Mouse (Mus musculus): Measurements from ENCODE around the gene Mvb12b. TPM values are rescaled to one million over a fixed set of nuclear protein-coding genes. Genes with fewer than 3 reads are reported as not detected.

Mvb12b gene
- polyA plus RNA-seq, 1 experiment from 2014 or later, result 18.8 TPM

- Histone ChIP-seq H3K4me1 (ENCODE audit: control insufficient read depth, insufficient read depth, low read length) (peaks cover 8% of the 10 kb centered on the region; the same call in 1 of the 2 replicates), H3K4me3 (ENCODE audit: low read length) (no peak overlapping the region), H3K36me3 (ENCODE audit: control insufficient read depth, insufficient read depth, low read length) (peaks cover 13% of the 10 kb centered on the region; the same call in 1 of the 2 replicates), H3K4me2 (replicated peaks; ENCODE audit: low read depth, low read length) (no peak overlapping the region), H3K9ac (ENCODE audit: low read depth, low read length) (no peak overlapping the region), H3K27me3 (ENCODE audit: control insufficient read depth, insufficient read depth, low read length) (no peaks in the 10 kb centered on the region), H3K27ac (ENCODE audit: low read depth, low read length) (no peak overlapping the region), H3K9me3 (ENCODE audit: control insufficient read depth, low read length) (no peaks in the 10 kb centered on the region)
- ATAC-seq (ENCODE audit: low FRiP score, low TSS enrichment), result no peak
- 36% methylated on average over 5 of the region's 5 CpGs for WGBS
These were observed 97.4 kb downstream of the Mvb12b start for GRCm38 (mm10) chr2:33790301-33790700.

GRCm38 (mm10) chr2:33789732-33790131 lies 98.0 kb downstream of the Mvb12b start:
- H3K4me2 ChIP-seq (replicated peaks; ENCODE audit: low read depth, low read length), result no peak overlapping the region
- ATAC-seq (ENCODE audit: low FRiP score, low TSS enrichment), result no peak
- H3K36me3 ChIP-seq (ENCODE audit: control insufficient read depth, insufficient read depth, low read length), result peaks cover 12% of the 10 kb centered on the region; the same call in 1 of the 2 replicates
- WGBS, result 56% methylated on average over 9 of the region's 9 CpGs
- H3K27ac ChIP-seq (ENCODE audit: low read depth, low read length), result no peak overlapping the region
- H3K9ac ChIP-seq (ENCODE audit: low read depth, low read length), result no peak overlapping the region
- no peaks in the 10 kb centered on the region for H3K9me3 ChIP-seq (ENCODE audit: control insufficient read depth, low read length)
- peaks cover 8% of the 10 kb centered on the region; the same call in 1 of the 2 replicates for H3K4me1 ChIP-seq (ENCODE audit: control insufficient read depth, insufficient read depth, low read length)
- no peak overlapping the region for H3K4me3 ChIP-seq (ENCODE audit: low read length)
- H3K27me3 ChIP-seq (ENCODE audit: control insufficient read depth, insufficient read depth, low read length), result no peaks in the 10 kb centered on the region

- peaks cover 8% of the 10 kb centered on the region; the same call in 1 of the 2 replicates for H3K4me1 ChIP-seq (ENCODE audit: control insufficient read depth, insufficient read depth, low read length)
- H3K9ac ChIP-seq (ENCODE audit: low read depth, low read length), result no peak overlapping the region
These were observed 98.5 kb downstream of the Mvb12b start for GRCm38 (mm10) chr2:33789279-33789678.

GRCm38 (mm10) chr2:33788851-33789250 lies 98.9 kb downstream of the Mvb12b start:
- no peak for ATAC-seq (ENCODE audit: low FRiP score, low TSS enrichment)
- H3K9ac ChIP-seq (ENCODE audit: low read depth, low read length), result no peak overlapping the region
- H3K4me2 ChIP-seq (replicated peaks; ENCODE audit: low read depth, low read length), result no peak overlapping the region
- peaks cover 8% of the 10 kb centered on the region; the same call in 1 of the 2 replicates for H3K4me1 ChIP-seq (ENCODE audit: control insufficient read depth, insufficient read depth, low read length)
- 93% methylated on average over 7 of the region's 7 CpGs for WGBS
- H3K27me3 ChIP-seq (ENCODE audit: control insufficient read depth, insufficient read depth, low read length), result no peaks in the 10 kb centered on the region
- H3K9me3 ChIP-seq (ENCODE audit: control insufficient read depth, low read length), result no peaks in the 10 kb centered on the region
- peaks cover 11% of the 10 kb centered on the region; the same call in 1 of the 2 replicates for H3K36me3 ChIP-seq (ENCODE audit: control insufficient read depth, insufficient read depth, low read length)
- no peak overlapping the region for H3K27ac ChIP-seq (ENCODE audit: low read depth, low read length)
- no peak overlapping the region for H3K4me3 ChIP-seq (ENCODE audit: low read length)

More at GRCm38 (mm10) chr2:33789279-33789678, 98.5 kb downstream of the Mvb12b start:
- 40% methylated on average over 6 of the region's 6 CpGs for WGBS
- Histone ChIP-seq H3K4me3 (ENCODE audit: low read length) (no peak overlapping the region), H3K9me3 (ENCODE audit: control insufficient read depth, low read length) (no peaks in the 10 kb centered on the region), H3K27ac (ENCODE audit: low read depth, low read length) (no peak overlapping the region), H3K4me2 (replicated peaks; ENCODE audit: low read depth, low read length) (no peak overlapping the region), H3K36me3 (ENCODE audit: control insufficient read depth, insufficient read depth, low read length) (peaks cover 12% of the 10 kb centered on the region; the same call in 1 of the 2 replicates), H3K27me3 (ENCODE audit: control insufficient read depth, insufficient read depth, low read length) (no peaks in the 10 kb centered on the region)
- no peak for ATAC-seq (ENCODE audit: low FRiP score, low TSS enrichment)

- Histone ChIP-seq H3K4me3 (ENCODE audit: low read length) (no peak overlapping the region), H3K27me3 (ENCODE audit: control insufficient read depth, insufficient read depth, low read length) (no peaks in the 10 kb centered on the region), H3K9me3 (ENCODE audit: control insufficient read depth, low read length) (no peaks in the 10 kb centered on the region), H3K4me2 (replicated peaks; ENCODE audit: low read depth, low read length) (no peak overlapping the region), H3K27ac (ENCODE audit: low read depth, low read length) (no peak overlapping the region), H3K4me1 (ENCODE audit: control insufficient read depth, insufficient read depth, low read length) (peaks cover 8% of the 10 kb centered on the region; the same call in 1 of the 2 replicates), H3K9ac (ENCODE audit: low read depth, low read length) (no peak overlapping the region), H3K36me3 (ENCODE audit: control insufficient read depth, insufficient read depth, low read length) (peaks cover 4% of the 10 kb centered on the region; the same call in 1 of the 2 replicates)
- WGBS, result 78% methylated on average over 13 of the region's 13 CpGs
- ATAC-seq (ENCODE audit: low FRiP score, low TSS enrichment), result no peak
These were observed 99.6 kb downstream of the Mvb12b start for GRCm38 (mm10) chr2:33788131-33788530.

- Histone ChIP-seq H3K4me1 (ENCODE audit: control insufficient read depth, insufficient read depth, low read length) (peaks cover 14% of the 10 kb centered on the region), H3K36me3 (ENCODE audit: control insufficient read depth, insufficient read depth, low read length) (peaks cover 3% of the 10 kb centered on the region; the same call in 1 of the 2 replicates), H3K27me3 (ENCODE audit: control insufficient read depth, insufficient read depth, low read length) (no peaks in the 10 kb centered on the region), H3K9me3 (ENCODE audit: control insufficient read depth, low read length) (no peaks in the 10 kb centered on the region), H3K4me2 (replicated peaks; ENCODE audit: low read depth, low read length) (no peak overlapping the region), H3K27ac (ENCODE audit: low read depth, low read length) (no peak overlapping the region), H3K4me3 (ENCODE audit: low read length) (no peak overlapping the region), H3K9ac (ENCODE audit: low read depth, low read length) (no peak overlapping the region)
- ATAC-seq (ENCODE audit: low FRiP score, low TSS enrichment), result no peak
- whole genome bisulfite sequencing, result 89% methylated on average over 6 of the region's 6 CpGs
These were observed 101.7 kb downstream of the Mvb12b start for GRCm38 (mm10) chr2:33786064-33786463.

- Histone ChIP-seq H3K4me2 (replicated peaks; ENCODE audit: low read depth, low read length) (no peak overlapping the region), H3K9me3 (ENCODE audit: control insufficient read depth, low read length) (no peaks in the 10 kb centered on the region), H3K4me1 (ENCODE audit: control insufficient read depth, insufficient read depth, low read length) (peaks cover 13% of the 10 kb centered on the region), H3K27ac (ENCODE audit: low read depth, low read length) (no peak overlapping the region), H3K9ac (ENCODE audit: low read depth, low read length) (no peak overlapping the region), H3K4me3 (ENCODE audit: low read length) (no peak overlapping the region), H3K36me3 (ENCODE audit: control insufficient read depth, insufficient read depth, low read length) (peaks cover 3% of the 10 kb centered on the region; the same call in 1 of the 2 replicates), H3K27me3 (ENCODE audit: control insufficient read depth, insufficient read depth, low read length) (no peaks in the 10 kb centered on the region)
- ATAC-seq (ENCODE audit: low FRiP score, low TSS enrichment), result no peak
- WGBS, result 66% methylated on average over 13 of the region's 13 CpGs
These were observed 102.2 kb downstream of the Mvb12b start for GRCm38 (mm10) chr2:33785596-33785995.

- H3K4me3 ChIP-seq (ENCODE audit: low read length), result no peak overlapping the region
- peaks cover 3% of the 10 kb centered on the region; the same call in 1 of the 2 replicates for H3K36me3 ChIP-seq (ENCODE audit: control insufficient read depth, insufficient read depth, low read length)
- no peak overlapping the region for H3K9ac ChIP-seq (ENCODE audit: low read depth, low read length)
- no peaks in the 10 kb centered on the region for H3K27me3 ChIP-seq (ENCODE audit: control insufficient read depth, insufficient read depth, low read length)
- H3K9me3 ChIP-seq (ENCODE audit: control insufficient read depth, low read length), result peaks cover 2% of the 10 kb centered on the region; the same call in 1 of the 2 replicates
- H3K4me1 ChIP-seq (ENCODE audit: control insufficient read depth, insufficient read depth, low read length), result peaks cover 7% of the 10 kb centered on the region
- 84% methylated on average over 1 of the region's 1 CpGs for WGBS
- ATAC-seq (ENCODE audit: low FRiP score, low TSS enrichment), result no peak
- H3K4me2 ChIP-seq (replicated peaks; ENCODE audit: low read depth, low read length), result no peak overlapping the region
- H3K27ac ChIP-seq (ENCODE audit: low read depth, low read length), result no peak overlapping the region
These were observed 103.0 kb downstream of the Mvb12b start for GRCm38 (mm10) chr2:33784721-33785120.

GRCm38 (mm10) chr2:33783419-33783818 lies 104.3 kb downstream of the Mvb12b start:
- no peak for ATAC-seq (ENCODE audit: low FRiP score, low TSS enrichment)
- H3K27me3 ChIP-seq (ENCODE audit: control insufficient read depth, insufficient read depth, low read length), result no peaks in the 10 kb centered on the region
- peaks cover 6% of the 10 kb centered on the region for H3K4me1 ChIP-seq (ENCODE audit: control insufficient read depth, insufficient read depth, low read length)
- WGBS, result 77% methylated on average over 7 of the region's 7 CpGs
- no peak overlapping the region for H3K9ac ChIP-seq (ENCODE audit: low read depth, low read length)
- H3K9me3 ChIP-seq (ENCODE audit: control insufficient read depth, low read length), result peaks cover 15% of the 10 kb centered on the region
- H3K27ac ChIP-seq (ENCODE audit: low read depth, low read length), result no peak overlapping the region
- no peak overlapping the region for H3K4me2 ChIP-seq (replicated peaks; ENCODE audit: low read depth, low read length)
- peaks cover 6% of the 10 kb centered on the region for H3K36me3 ChIP-seq (ENCODE audit: control insufficient read depth, insufficient read depth, low read length)
- no peak overlapping the region for H3K4me3 ChIP-seq (ENCODE audit: low read length)

Measured in kidney, embryonic 14.5 days (tissue).